Mouse (Mus musculus) midbrain, embryonic 14.5 days (tissue): ENCODE measurements around the gene Nrp1. TPM values are rescaled to one million over a fixed set of nuclear protein-coding genes. Genes with fewer than 3 reads are reported as not detected.

Experiments
- ATAC-seq: fragments of 200-750 bp; cut with Nextera tagmentation; 2 replicates; pipeline ENCODE4 v1.8.0; 2017; ENCODE audit warnings: moderate number of reproducible peaks, moderate library complexity; ENCODE audit not compliant: low FRiP score, low TSS enrichment
- DNase-seq: peaks from one replicate; pipeline ENCODE4 v3.0.0-alpha.2; 2015
- H3K27ac ChIP-seq: fragments of 300-500 bp; sonication (generic); replicated peaks from 2 replicates; pipeline ENCODE4 v1.5.1; 2014; ENCODE audit warnings: mild to moderate bottlenecking, low read depth, low read length, moderate library complexity
- H3K27me3 ChIP-seq: fragments of 300-500 bp; sonication (generic); 2 replicates; pipeline ENCODE4 v1.6.1; 2014; ENCODE audit warnings: low read length, control low read depth, mixed read lengths; ENCODE audit not compliant: control insufficient read depth, insufficient read depth
- H3K36me3 ChIP-seq: fragments of 300-500 bp; sonication (generic); 2 replicates; pipeline ENCODE4 v1.6.1; 2014; ENCODE audit warnings: low read length, control low read depth; ENCODE audit not compliant: control insufficient read depth, insufficient read depth
- H3K4me1 ChIP-seq: fragments of 300-500 bp; sonication (generic); 2 replicates; pipeline ENCODE4 v1.6.1; 2014; ENCODE audit warnings: mild to moderate bottlenecking, antibody characterized with exemption, low read length, control low read depth; ENCODE audit not compliant: control insufficient read depth, insufficient read depth
- H3K4me2 ChIP-seq: fragments of 300-500 bp; sonication (generic); 2 replicates; pipeline ENCODE4 v1.6.1; 2014; ENCODE audit warnings: mild to moderate bottlenecking, low read length, moderate library complexity
- H3K4me3 ChIP-seq: fragments of 300-500 bp; sonication (generic); replicated peaks from 2 replicates; pipeline ENCODE4 v1.5.1; 2014; ENCODE audit warnings: low read depth, low read length
- H3K9ac ChIP-seq: fragments of 300-500 bp; sonication (generic); replicated peaks from 2 replicates; pipeline ENCODE4 v1.6.1; 2014; ENCODE audit warnings: mild to moderate bottlenecking, low read length, moderate library complexity
- H3K9me3 ChIP-seq: fragments of 300-500 bp; sonication (generic); 2 replicates; pipeline ENCODE4 v1.6.1; 2016; ENCODE audit warnings: low read length, control low read depth, mixed read lengths; ENCODE audit not compliant: control insufficient read depth
- WGBS: fragments of 180-500 bp; shearing (Covaris S2); extraction: QIAGEN DNeasy Blood & Tissue Kit; methylation state at CpG from one replicate; pipeline ENCODE4 v1.1.7; 2014; 5-methylcytosine and 5-hydroxymethylcytosine counted together
- polyA plus RNA-seq: library from polyadenylated mRNA; unstranded; fragments of >200 nt; fragmentation: Nextera tagmentation; extraction: Ambion mirVana; gene quantifications from 2 replicates; pipeline ENCODE4 v1.2.1, GENCODE M21; 2014

The Nrp1 gene
- polyA plus RNA-seq, 1 experiment from 2014 or later: 61.7 TPM

DNA sequence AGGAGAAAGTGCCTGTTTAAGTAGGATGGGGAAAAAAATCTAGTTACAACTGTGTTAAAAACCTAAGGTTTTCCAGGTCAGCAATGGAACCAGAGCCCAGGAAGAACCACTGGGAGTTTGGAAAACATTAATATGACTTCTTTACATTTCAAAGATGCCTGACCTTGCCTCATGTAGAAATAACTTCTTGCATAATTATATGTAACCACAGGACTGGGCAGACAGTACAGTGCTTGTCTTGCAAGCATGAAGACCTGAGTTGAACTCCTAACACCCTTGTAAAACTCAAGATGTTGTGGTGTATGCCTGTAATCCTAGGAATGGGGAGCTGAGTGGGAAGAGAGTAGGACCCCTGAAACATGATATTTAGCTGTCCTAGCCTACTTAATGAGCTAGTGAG lies 61.6 kb downstream of the Nrp1 start:
- Histone ChIP-seq H3K27ac (no peak overlapping the region), H3K9me3 (no peaks in the 10 kb centered on the region), H3K4me2 (no peak overlapping the region), H3K4me1 (peaks cover 23% of the 10 kb centered on the region), H3K4me3 (no peak overlapping the region), H3K27me3 (no peaks in the 10 kb centered on the region), H3K36me3 (0 out of 2 replicates have a peak, but pooled peaks cover 4% of the 10 kb centered on the region), H3K9ac (no peak overlapping the region)
- no peak for DNase-seq
- no peak for ATAC-seq

- Histone ChIP-seq H3K9ac (no peak overlapping the region), H3K27ac (no peak overlapping the region), H3K4me2 (no peak overlapping the region), H3K36me3 (0 out of 2 replicates have a peak, but pooled peaks cover 4% of the 10 kb centered on the region), H3K4me1 (peaks cover 23% of the 10 kb centered on the region), H3K9me3 (no peaks in the 10 kb centered on the region), H3K27me3 (no peaks in the 10 kb centered on the region), H3K4me3 (no peak overlapping the region)
- ATAC-seq (no peak), DNase-seq (no peak)
- 93% methylated on average over 1 of the region's 1 CpGs for WGBS
Measured at GRCm38 (mm10) chr8:128420402-128420801, 62.0 kb downstream of the Nrp1 start.

DNA sequence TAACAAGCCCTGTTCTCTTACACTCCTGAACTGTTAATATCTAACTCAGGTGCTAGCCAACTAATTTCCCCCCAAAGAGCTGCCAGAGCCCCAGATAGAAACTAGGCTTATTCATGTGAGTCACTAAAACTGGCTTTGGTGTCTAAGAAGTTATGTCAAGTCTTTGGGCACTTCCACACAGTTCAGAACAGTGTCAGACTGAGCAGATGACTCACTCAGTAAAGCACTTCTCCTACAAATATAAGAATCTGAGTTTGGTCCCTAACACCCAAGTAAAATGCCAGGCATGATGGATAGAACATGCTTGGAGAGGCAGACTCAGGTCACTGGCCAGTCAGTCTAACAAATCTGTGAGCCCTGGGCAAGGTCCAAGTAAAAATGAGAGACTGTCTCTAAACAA lies 65.4 kb downstream of the Nrp1 start:
- no peak overlapping the region for H3K4me3 ChIP-seq
- H3K4me1 ChIP-seq: no peaks in the 10 kb centered on the region
- no peaks in the 10 kb centered on the region for H3K9me3 ChIP-seq
- ATAC-seq: no peak
- no peaks in the 10 kb centered on the region for H3K27me3 ChIP-seq
- no peak overlapping the region for H3K4me2 ChIP-seq
- H3K9ac ChIP-seq: no peak overlapping the region
- DNase-seq: no peak
- no peak overlapping the region for H3K27ac ChIP-seq
- peaks cover 11% of the 10 kb centered on the region; the same call in 1 of the 2 replicates for H3K36me3 ChIP-seq

GRCm38 (mm10) chr8:128424626-128425333 lies 66.4 kb downstream of the Nrp1 start:
- 82% methylated on average over 7 of the region's 7 CpGs for WGBS
- Histone ChIP-seq H3K9me3 (no peaks in the 10 kb centered on the region), H3K4me1 (no peaks in the 10 kb centered on the region), H3K27ac (no peak overlapping the region), H3K27me3 (no peaks in the 10 kb centered on the region), H3K4me3 (no peak overlapping the region), H3K36me3 (peaks cover 11% of the 10 kb centered on the region; the same call in 1 of the 2 replicates), H3K9ac (no peak overlapping the region), H3K4me2 (no peak overlapping the region)
- DNase-seq (no peak), ATAC-seq (no peak)

DNA sequence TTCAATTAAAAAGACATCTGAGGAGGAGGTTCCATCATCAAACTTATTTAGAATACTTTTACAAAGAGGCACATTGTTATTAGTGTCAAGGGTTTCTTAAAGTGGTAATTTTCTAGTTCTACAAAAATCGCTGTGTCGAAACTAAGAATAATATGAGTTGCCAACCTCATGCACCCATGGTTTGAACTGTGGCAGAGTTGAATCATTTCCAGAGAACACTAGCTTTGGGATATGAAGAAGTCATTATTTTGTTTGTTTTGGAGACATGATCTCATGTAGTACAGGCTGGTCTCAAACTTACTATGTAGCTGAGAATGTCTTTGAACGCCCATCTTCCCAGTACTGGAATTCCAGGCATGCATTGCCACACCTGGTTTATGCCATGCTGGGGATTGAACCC lies 68.7 kb downstream of the Nrp1 start:
- DNase-seq (no peak), ATAC-seq (no peak)
- 94% methylated on average over 3 of the region's 3 CpGs for WGBS
- Histone ChIP-seq H3K4me3 (no peak overlapping the region), H3K9ac (no peak overlapping the region), H3K27ac (no peak overlapping the region), H3K4me1 (no peaks in the 10 kb centered on the region), H3K4me2 (no peak overlapping the region), H3K27me3 (no peaks in the 10 kb centered on the region), H3K9me3 (no peaks in the 10 kb centered on the region), H3K36me3 (peaks cover 11% of the 10 kb centered on the region)

GRCm38 (mm10) chr8:128428971-128429370 lies 70.6 kb downstream of the Nrp1 start:
- Histone ChIP-seq H3K4me2 (no peak overlapping the region), H3K9me3 (no peaks in the 10 kb centered on the region), H3K27ac (no peak overlapping the region), H3K4me3 (no peak overlapping the region), H3K9ac (no peak overlapping the region), H3K4me1 (no peaks in the 10 kb centered on the region), H3K27me3 (no peaks in the 10 kb centered on the region), H3K36me3 (peaks cover 22% of the 10 kb centered on the region)
- DNase-seq: no peak
- WGBS: 41% methylated on average over 1 of the region's 1 CpGs
- no peak for ATAC-seq

DNA sequence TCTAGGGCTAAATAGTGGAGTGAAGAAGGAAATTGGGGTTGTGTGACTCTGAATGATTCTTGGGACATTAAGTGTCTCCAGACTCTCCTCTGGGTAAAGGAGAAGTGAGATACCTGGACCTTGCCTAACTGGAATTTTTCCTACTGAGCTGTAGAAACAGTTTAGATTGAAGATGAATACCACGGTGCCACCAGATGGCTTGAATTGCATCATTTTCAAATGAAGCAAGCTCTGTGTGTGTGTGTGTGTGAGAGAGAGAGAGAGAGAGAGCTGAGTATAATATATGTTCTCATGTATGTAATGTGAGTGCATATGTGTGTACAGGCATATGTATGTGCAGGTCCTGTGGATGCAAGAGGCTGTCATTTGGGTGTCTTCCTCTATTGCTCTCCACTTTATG lies 72.7 kb downstream of the Nrp1 start:
- ATAC-seq: no peak
- Histone ChIP-seq H3K27me3 (no peaks in the 10 kb centered on the region), H3K9me3 (no peaks in the 10 kb centered on the region), H3K4me3 (no peak overlapping the region), H3K27ac (no peak overlapping the region), H3K4me1 (no peaks in the 10 kb centered on the region), H3K36me3 (peaks cover 23% of the 10 kb centered on the region), H3K4me2 (no peak overlapping the region), H3K9ac (no peak overlapping the region)
- no peak for DNase-seq
- WGBS: 89% methylated on average over 1 of the region's 1 CpGs

GRCm38 (mm10) chr8:128435749-128436148 lies 77.3 kb downstream of the Nrp1 start:
- no peak for DNase-seq
- H3K4me2 ChIP-seq: no peak overlapping the region
- no peak overlapping the region for H3K27ac ChIP-seq
- peaks cover 5% of the 10 kb centered on the region for H3K4me1 ChIP-seq
- H3K4me3 ChIP-seq: no peak overlapping the region
- no peak for ATAC-seq
- H3K9me3 ChIP-seq: no peaks in the 10 kb centered on the region
- 94% methylated on average over 4 of the region's 4 CpGs for WGBS
- H3K9ac ChIP-seq: no peak overlapping the region
- H3K36me3 ChIP-seq: peaks cover 21% of the 10 kb centered on the region
- no peaks in the 10 kb centered on the region for H3K27me3 ChIP-seq

DNA sequence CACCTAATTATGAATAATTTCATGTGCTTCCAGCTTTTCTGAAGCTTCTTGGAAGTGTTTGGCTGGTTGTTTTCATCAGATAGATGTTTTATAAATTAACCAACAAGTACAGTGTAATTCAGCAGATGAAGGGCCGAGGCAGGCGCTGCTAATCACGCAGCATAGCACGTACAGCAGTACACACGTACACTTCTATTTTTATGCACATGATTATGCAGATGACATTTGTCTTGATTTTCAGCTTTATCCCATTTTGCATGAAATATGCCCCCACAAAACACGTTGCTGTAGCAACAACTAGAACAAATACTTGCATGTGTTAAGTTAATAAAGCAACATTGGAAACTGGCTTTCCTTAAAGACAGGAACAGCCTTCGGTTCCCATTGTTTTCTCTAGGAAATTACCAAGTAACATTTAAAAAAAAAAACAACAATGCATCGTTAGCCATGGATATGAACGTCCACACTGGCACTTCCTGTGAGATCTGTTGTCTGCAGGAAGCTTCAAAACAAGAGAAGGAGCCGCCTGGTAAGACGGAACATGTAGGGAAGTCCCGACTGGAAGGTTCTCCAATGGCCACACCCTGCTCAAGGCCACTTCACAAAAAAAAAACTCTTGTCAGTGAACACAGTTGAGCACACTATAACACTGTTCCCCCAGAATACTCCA lies 78.9 kb downstream of the Nrp1 start:
- no peak for DNase-seq
- Histone ChIP-seq H3K27ac (no peak overlapping the region), H3K4me2 (no peak overlapping the region), H3K4me3 (no peak overlapping the region), H3K36me3 (peaks cover 15% of the 10 kb centered on the region), H3K4me1 (peaks cover 5% of the 10 kb centered on the region), H3K27me3 (no peaks in the 10 kb centered on the region), H3K9ac (no peak overlapping the region), H3K9me3 (no peaks in the 10 kb centered on the region)
- WGBS: 76% methylated on average over 12 of the region's 12 CpGs
- no peak for ATAC-seq
